Mouse (Mus musculus): ENCODE measurements around the gene 4930404N11Rik. TPM values are rescaled to one million over a fixed set of nuclear protein-coding genes. Genes with fewer than 3 reads are reported as not detected.

4930404N11Rik gene
- total RNA-seq, 2 experiments from 2014 or later, result 1.6 to 1.9 TPM

Small RNA genes within 50 kb of the gene (microRNA-seq; reads per million reads assigned to microRNA genes)
- gene Mir6913, result 0.63 to 2.4 reads per million in 2 experiments

Other genes with a start within 250 kb of the 4930404N11Rik start
- 100 to 1,000 TPM; 109 to 116 TPM for gene Zbtb7a, start 230.6 kb downstream of the 4930404N11Rik start, total RNA-seq (2021)
- gene Pias4, start 197.9 kb downstream of the 4930404N11Rik start, total RNA-seq (2021), result 10 to 100 TPM; 26.2 to 29.8 TPM
- gene Eef2, start 189.2 kb downstream of the 4930404N11Rik start, total RNA-seq (2021), result 100 to 1,000 TPM; 868 to 892 TPM
- gene Dapk3, start 182.8 kb downstream of the 4930404N11Rik start, total RNA-seq (2021), result 10 to 100 TPM; 65.6 to 77.8 TPM
- not detected for gene 4930442H23Rik, start 182.0 kb downstream of the 4930404N11Rik start, total RNA-seq (2021)
- under 1 TPM; 0.20 to 0.25 TPM for gene Nmrk2, start 163.8 kb downstream of the 4930404N11Rik start, total RNA-seq (2021)
- gene Atcay, start 135.0 kb downstream of the 4930404N11Rik start, total RNA-seq (2021), result 100 to 1,000 TPM; 150 TPM
- 10 to 100 TPM; 65.7 to 70.0 TPM for gene Zfr2, start 132.7 kb downstream of the 4930404N11Rik start, total RNA-seq (2021)
- 100 to 1,000 TPM; 227 to 236 TPM for gene Matk, start 112.9 kb downstream of the 4930404N11Rik start, total RNA-seq (2021)
- gene Mrpl54, start 98.9 kb downstream of the 4930404N11Rik start, total RNA-seq (2021), result 10 to 100 TPM; 32.3 to 36.0 TPM
- gene Apba3, start 98.9 kb downstream of the 4930404N11Rik start, total RNA-seq (2021), result 10 to 100 TPM; 39.3 to 56.0 TPM
- gene Tjp3, start 74.2 kb downstream of the 4930404N11Rik start, total RNA-seq (2021), result 1 to 10 TPM in 1 of 2 experiments, under 1 TPM in 1; 0.65 to 1.7 TPM
- gene Pip5k1c, start 72.9 kb downstream of the 4930404N11Rik start, total RNA-seq (2021), result 100 to 1,000 TPM; 301 to 304 TPM
- gene Cactin, start 44.7 kb downstream of the 4930404N11Rik start, total RNA-seq (2021), result 10 to 100 TPM; 28.9 to 30.1 TPM
- gene Tbxa2r, start 37.1 kb downstream of the 4930404N11Rik start, total RNA-seq (2021), result 1 to 10 TPM in 1 of 2 experiments, under 1 TPM in 1; 0.91 to 1.1 TPM
- 1 to 10 TPM; 1.7 to 1.9 TPM for gene Gipc3, start 22.6 kb downstream of the 4930404N11Rik start, total RNA-seq (2021)
- gene Hmg20b, start 15.3 kb downstream of the 4930404N11Rik start, total RNA-seq (2021), result 10 to 100 TPM; 27.6 to 35.0 TPM
- 10 to 100 TPM; 43.5 to 48.4 TPM for gene Mfsd12, start 8.3 kb downstream of the 4930404N11Rik start, total RNA-seq (2021)
- gene Fzr1, start 12.7 kb upstream of the 4930404N11Rik start, total RNA-seq (2021), result 10 to 100 TPM; 61.5 to 68.9 TPM
- gene Dohh, start 18.6 kb upstream of the 4930404N11Rik start, total RNA-seq (2021), result 10 to 100 TPM; 72.5 to 76.9 TPM
- gene Gm48551, start 18.6 kb upstream of the 4930404N11Rik start, total RNA-seq (2021), result 1 to 10 TPM; 4.0 to 6.6 TPM
- gene Gm48552, start 23.2 kb upstream of the 4930404N11Rik start, total RNA-seq (2021), result 1 to 10 TPM; 4.5 to 7.1 TPM
- 1 to 10 TPM; 1.6 to 1.7 TPM for gene Smim24, start 27.2 kb upstream of the 4930404N11Rik start, total RNA-seq (2021)
- 10 to 100 TPM; 55.3 to 55.8 TPM for gene Nfic, start 89.8 kb upstream of the 4930404N11Rik start, total RNA-seq (2021)
- gene Celf5, start 116.9 kb upstream of the 4930404N11Rik start, total RNA-seq (2021), result 100 to 1,000 TPM; 273 to 281 TPM
- gene Ncln, start 130.6 kb upstream of the 4930404N11Rik start, total RNA-seq (2021), result 10 to 100 TPM; 77.1 to 90.0 TPM
- under 1 TPM; 0.40 to 0.65 TPM for gene S1pr4, start 134.3 kb upstream of the 4930404N11Rik start, total RNA-seq (2021)
- 1 to 10 TPM; 3.0 to 3.4 TPM for gene Gna15, start 158.4 kb upstream of the 4930404N11Rik start, total RNA-seq (2021)
- gene Gna11, start 179.4 kb upstream of the 4930404N11Rik start, total RNA-seq (2021), result 100 to 1,000 TPM; 113 to 117 TPM
- gene Aes, start 193.7 kb upstream of the 4930404N11Rik start, total RNA-seq (2021), result 100 to 1,000 TPM; 667 to 720 TPM
- 10 to 100 TPM; 33.2 to 33.9 TPM for gene Tle2, start 208.7 kb upstream of the 4930404N11Rik start, total RNA-seq (2021)
- 1 to 10 TPM; 1.3 to 3.0 TPM for gene Tle6, start 235.3 kb upstream of the 4930404N11Rik start, total RNA-seq (2021)
- 1 to 10 TPM; 3.6 to 3.9 TPM for gene BC025920, start 240.5 kb upstream of the 4930404N11Rik start, total RNA-seq (2021)

Measured in layer of hippocampus, postnatal 36 days (tissue).